Mouse (Mus musculus) neural tube, embryonic 12.5 days (tissue): Measurements from ENCODE around the gene Atp2a2. TPM values are rescaled to one million over a fixed set of nuclear protein-coding genes. Genes with fewer than 3 reads are reported as not detected.

ENCODE experiments used
- ATAC-seq: fragments of 200-750 bp; cut with Nextera tagmentation; 2 replicates; pipeline ENCODE4 v1.8.0; 2017; ENCODE audit warnings: low read depth, mild to moderate bottlenecking, moderate TSS enrichment, moderate library complexity; ENCODE audit not compliant: low FRiP score
- H3K27ac ChIP-seq: fragments of 300-500 bp; sonication (generic); 2 replicates; pipeline ENCODE4 v1.5.1; 2016
- H3K27me3 ChIP-seq: fragments of 300-500 bp; sonication (generic); replicated peaks from 2 replicates; pipeline ENCODE4 v1.6.1; 2016; ENCODE audit warnings: mild to moderate bottlenecking
- H3K36me3 ChIP-seq: fragments of 300-500 bp; sonication (generic); 2 replicates; pipeline ENCODE4 v1.6.1; 2016; ENCODE audit warnings: mild to moderate bottlenecking
- H3K4me1 ChIP-seq: fragments of 300-500 bp; sonication (generic); 2 replicates; pipeline ENCODE4 v1.6.1; 2016
- H3K4me2 ChIP-seq: fragments of 300-500 bp; sonication (generic); replicated peaks from 2 replicates; pipeline ENCODE4 v1.6.1; 2016; ENCODE audit warnings: mild to moderate bottlenecking
- H3K4me3 ChIP-seq: fragments of 300-500 bp; sonication (generic); 2 replicates; pipeline ENCODE4 v1.5.1; 2016
- H3K9ac ChIP-seq: fragments of 300-500 bp; sonication (generic); 2 replicates; pipeline ENCODE4 v1.6.1; 2016; ENCODE audit warnings: mild to moderate bottlenecking
- H3K9me3 ChIP-seq: fragments of 300-500 bp; sonication (generic); 2 replicates; pipeline ENCODE4 v1.6.1; 2016; ENCODE audit warnings: mild to moderate bottlenecking
- WGBS: fragments of 180-500 bp; shearing (Covaris S2); methylation state at CpG from one replicate; pipeline ENCODE4 v1.1.7; 2016; 5-methylcytosine and 5-hydroxymethylcytosine counted together
- polyA plus RNA-seq: library from polyadenylated mRNA; unstranded; fragments of >200 nt; fragmentation: Nextera tagmentation; extraction: Ambion mirVana; gene quantifications from 2 replicates; pipeline ENCODE4 v1.2.1, GENCODE M21; 2016

The Atp2a2 gene
- polyA plus RNA-seq, 1 experiment from 2014 or later, result 76.1 TPM

GRCm38 (mm10) chr5:122503760-122504119 is 1.7 kb upstream of the Atp2a2 start:
- 24% methylated on average over 4 of the region's 4 CpGs for WGBS
- no peak overlapping the region for H3K9ac ChIP-seq
- H3K9me3 ChIP-seq, result no peaks in the 10 kb centered on the region
- no peak overlapping the region for H3K4me3 ChIP-seq
- H3K27ac ChIP-seq, result no peak overlapping the region
- H3K36me3 ChIP-seq, result no peaks in the 10 kb centered on the region
- no peak for ATAC-seq
- H3K4me2 ChIP-seq, result no peak overlapping the region
- peaks cover 27% of the 10 kb centered on the region for H3K4me1 ChIP-seq
- H3K27me3 ChIP-seq, result no peaks in the 10 kb centered on the region

DNA sequence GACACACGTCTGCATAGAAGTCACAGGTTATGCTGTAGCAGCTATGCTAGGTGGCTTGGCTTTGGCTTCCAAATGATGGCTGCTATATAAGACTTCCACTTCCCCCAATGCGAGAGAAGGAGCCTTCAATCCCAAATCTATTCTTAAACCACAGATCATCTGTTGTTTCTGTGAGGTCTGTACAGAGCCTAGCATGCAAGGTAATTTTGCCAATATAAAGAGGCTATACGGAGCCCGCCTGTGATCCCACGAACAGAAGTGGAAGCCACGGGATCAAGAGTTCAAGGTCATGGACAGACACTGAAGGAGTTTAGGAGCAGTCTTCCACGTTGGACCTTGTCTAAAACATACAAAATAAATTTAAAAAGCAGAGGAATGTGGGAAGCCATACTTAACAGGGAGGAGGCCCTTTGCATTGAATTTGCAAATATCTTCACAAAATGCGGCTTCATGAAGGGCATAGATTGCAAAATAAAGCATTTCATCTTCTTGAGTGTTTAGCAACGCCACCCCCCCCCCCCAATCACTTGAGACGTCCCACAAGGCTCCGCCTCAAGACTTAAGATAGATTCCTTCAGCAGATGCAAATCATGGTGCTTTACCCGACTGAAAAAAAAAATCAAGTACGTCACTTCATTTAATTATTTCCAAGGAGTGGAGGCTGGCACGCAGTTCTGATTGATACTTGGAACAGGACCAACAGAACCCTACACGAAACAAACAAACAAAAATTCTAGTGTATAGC is 1.2 kb upstream of the Atp2a2 start:
- ATAC-seq, result no peak
- Histone ChIP-seq H3K4me3 (peak overlapping the region; percentile 94), H3K27me3 (no peaks in the 10 kb centered on the region), H3K36me3 (peaks cover 3% of the 10 kb centered on the region), H3K9ac (peak overlapping the region; percentile 73), H3K4me1 (peaks cover 30% of the 10 kb centered on the region), H3K4me2 (peak overlapping the region; percentile 73), H3K9me3 (no peaks in the 10 kb centered on the region), H3K27ac (peak overlapping the region; percentile 89)
- 40% methylated on average over 15 of the region's 15 CpGs for WGBS

- ATAC-seq, result peak; percentile 45
- Histone ChIP-seq H3K4me2 (peak overlapping the region; percentile 66), H3K9me3 (no peaks in the 10 kb centered on the region), H3K4me1 (peaks cover 36% of the 10 kb centered on the region), H3K27me3 (no peaks in the 10 kb centered on the region), H3K27ac (peak overlapping the region; percentile 99), H3K4me3 (peak overlapping the region; percentile 94), H3K9ac (peak overlapping the region; percentile 100), H3K36me3 (peaks cover 8% of the 10 kb centered on the region)
- under 1% methylated on average over 113 of the region's 113 CpGs for WGBS
Measured at GRCm38 (mm10) chr5:122501101-122502076, 636 bp downstream of the Atp2a2 start.

DNA sequence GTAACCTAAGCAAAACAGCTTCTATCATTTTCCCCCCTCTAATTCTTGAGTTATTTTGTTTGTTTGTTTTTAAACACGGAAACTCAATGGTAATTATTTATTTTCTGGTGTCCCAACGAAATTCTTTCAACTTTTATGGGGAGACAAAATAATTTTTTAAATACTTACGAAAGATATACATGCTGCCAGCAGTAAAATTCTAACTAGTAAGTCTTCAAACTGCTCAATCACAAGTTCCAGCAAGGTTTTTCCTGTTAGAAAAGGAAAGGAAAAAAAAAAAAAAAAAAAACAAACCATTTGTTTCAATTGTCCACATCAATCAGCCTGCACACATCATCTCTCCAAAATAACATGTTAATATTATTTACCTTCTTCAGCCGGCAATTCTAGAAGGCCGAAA is 1.5 kb downstream of the Atp2a2 start:
- Histone ChIP-seq H3K36me3 (peaks cover 14% of the 10 kb centered on the region), H3K4me1 (peaks cover 36% of the 10 kb centered on the region), H3K9ac (peak overlapping the region; percentile 100), H3K27me3 (no peaks in the 10 kb centered on the region), H3K9me3 (no peaks in the 10 kb centered on the region), H3K4me2 (peak overlapping the region; percentile 66), H3K4me3 (peak overlapping the region; percentile 94), H3K27ac (no peak overlapping the region)
- no peak for ATAC-seq
- WGBS, result 31% methylated on average over 5 of the region's 5 CpGs

DNA sequence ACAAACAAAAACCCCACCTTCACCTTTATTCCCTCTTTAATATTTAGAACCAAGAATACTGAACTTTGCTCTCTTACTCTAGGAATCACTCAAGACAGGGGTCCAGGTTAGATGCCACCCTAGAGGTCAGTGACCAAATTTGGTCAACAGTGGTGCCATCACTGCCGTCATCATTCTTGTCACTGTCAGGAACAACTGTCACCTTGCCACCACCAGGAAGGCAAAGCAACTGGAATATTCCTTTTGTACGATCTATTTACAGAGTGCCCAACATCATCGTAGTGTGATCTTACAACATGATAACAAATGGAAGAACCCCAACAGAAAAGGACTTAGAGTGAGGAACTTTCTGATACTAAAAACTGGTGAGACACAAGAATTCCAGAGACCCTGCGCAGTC is 1.9 kb downstream of the Atp2a2 start:
- Histone ChIP-seq H3K9me3 (no peaks in the 10 kb centered on the region), H3K27ac (no peak overlapping the region), H3K4me3 (peak overlapping the region; percentile 94), H3K4me2 (peak overlapping the region; percentile 66), H3K4me1 (peaks cover 36% of the 10 kb centered on the region), H3K27me3 (no peaks in the 10 kb centered on the region), H3K36me3 (peaks cover 15% of the 10 kb centered on the region), H3K9ac (0 out of 2 replicates have a peak overlapping the region, but pooled peaks have one; percentile 21)
- ATAC-seq, result no peak
- 57% methylated on average over 4 of the region's 4 CpGs for WGBS

GRCm38 (mm10) chr5:122498046-122498445 is 4.0 kb downstream of the Atp2a2 start:
- Histone ChIP-seq H3K4me2 (peak overlapping the region; percentile 28), H3K27me3 (no peaks in the 10 kb centered on the region), H3K36me3 (peaks cover 28% of the 10 kb centered on the region), H3K9me3 (no peaks in the 10 kb centered on the region), H3K4me1 (peaks cover 27% of the 10 kb centered on the region), H3K9ac (peak overlapping the region; percentile 35; the same call in 1 of the 2 replicates), H3K4me3 (no peak overlapping the region; the same call in 1 of the 2 replicates), H3K27ac (no peak overlapping the region)
- no peak for ATAC-seq
- WGBS, result 72% methylated on average over 2 of the region's 2 CpGs

DNA sequence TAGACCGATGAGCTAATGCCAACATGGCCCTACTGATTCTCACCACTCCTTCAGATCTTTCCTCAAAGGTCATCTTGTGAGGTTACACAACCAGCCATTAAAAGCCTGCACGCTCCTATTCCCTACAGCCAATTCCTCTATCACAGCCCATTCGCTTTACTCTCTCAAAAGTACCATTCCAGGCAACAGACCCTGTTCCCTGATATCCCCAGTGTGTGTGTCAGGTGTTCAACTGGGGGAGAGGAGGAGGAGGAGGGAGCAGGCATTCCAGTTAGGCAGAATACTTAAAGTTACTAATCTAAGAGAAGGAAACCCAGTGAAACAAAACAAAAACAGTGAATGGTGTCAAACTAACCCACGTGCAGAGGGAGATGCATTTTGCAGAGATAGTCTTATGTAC is 5.0 kb downstream of the Atp2a2 start:
- peaks cover 33% of the 10 kb centered on the region for H3K36me3 ChIP-seq
- H3K4me2 ChIP-seq, result no peak overlapping the region
- H3K9ac ChIP-seq, result no peak overlapping the region
- H3K9me3 ChIP-seq, result no peaks in the 10 kb centered on the region
- 88% methylated on average over 4 of the region's 4 CpGs for WGBS
- no peak for ATAC-seq
- H3K27ac ChIP-seq, result no peak overlapping the region
- peaks cover 23% of the 10 kb centered on the region for H3K4me1 ChIP-seq
- no peak overlapping the region for H3K4me3 ChIP-seq
- no peaks in the 10 kb centered on the region for H3K27me3 ChIP-seq

GRCm38 (mm10) chr5:122494449-122494848 is 7.6 kb downstream of the Atp2a2 start:
- Histone ChIP-seq H3K9ac (no peak overlapping the region), H3K4me3 (no peak overlapping the region), H3K27ac (no peak overlapping the region), H3K4me2 (no peak overlapping the region), H3K9me3 (no peaks in the 10 kb centered on the region), H3K36me3 (peaks cover 52% of the 10 kb centered on the region), H3K4me1 (peaks cover 13% of the 10 kb centered on the region), H3K27me3 (no peaks in the 10 kb centered on the region)
- 90% methylated on average over 1 of the region's 1 CpGs for WGBS
- no peak for ATAC-seq

DNA sequence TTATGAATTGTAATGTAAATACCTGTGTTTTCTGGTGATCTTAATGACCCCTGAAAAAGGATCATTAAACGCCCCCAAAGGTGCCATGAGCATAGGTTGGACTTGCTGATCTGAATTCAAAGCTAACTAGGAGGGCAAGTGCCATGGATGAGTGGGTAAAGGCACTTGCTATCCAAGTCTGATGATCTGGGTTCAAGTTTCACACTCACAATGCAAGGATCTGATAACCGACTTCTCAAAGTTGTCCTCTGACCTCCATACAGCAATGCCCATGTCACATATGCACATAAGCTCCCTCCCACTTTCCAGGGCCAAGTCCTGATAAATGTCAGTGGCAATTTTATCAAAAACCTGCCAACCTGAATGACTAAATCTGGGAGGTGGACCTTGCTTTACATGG is 9.0 kb downstream of the Atp2a2 start:
- H3K36me3 ChIP-seq, result peaks cover 61% of the 10 kb centered on the region
- no peaks in the 10 kb centered on the region for H3K27me3 ChIP-seq
- H3K4me3 ChIP-seq, result no peak overlapping the region
- WGBS, result 91% methylated on average over 2 of the region's 2 CpGs
- H3K9ac ChIP-seq, result no peak overlapping the region
- H3K27ac ChIP-seq, result no peak overlapping the region
- H3K9me3 ChIP-seq, result no peaks in the 10 kb centered on the region
- no peak overlapping the region for H3K4me2 ChIP-seq
- peaks cover 5% of the 10 kb centered on the region for H3K4me1 ChIP-seq
- ATAC-seq, result no peak

DNA sequence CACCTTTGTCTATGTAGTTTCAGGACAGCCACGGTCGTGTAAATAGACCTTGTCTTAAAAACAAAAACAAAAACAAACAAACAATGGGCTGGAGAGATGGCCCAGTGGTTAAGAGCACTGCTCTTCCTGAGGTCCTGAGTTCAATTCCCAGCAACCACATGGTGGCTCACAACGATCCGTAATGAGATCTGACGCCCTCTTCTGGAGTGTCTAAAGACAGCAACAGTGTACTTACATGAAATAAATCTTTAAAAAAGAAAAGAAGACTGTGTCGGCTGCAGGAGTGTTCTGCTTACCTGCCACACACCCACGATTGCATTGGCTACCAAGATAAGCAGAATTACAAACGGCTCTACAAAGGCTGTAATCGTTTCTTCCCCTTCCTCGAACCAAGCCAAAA is 10.6 kb downstream of the Atp2a2 start:
- Histone ChIP-seq H3K9me3 (no peaks in the 10 kb centered on the region), H3K27ac (no peak overlapping the region), H3K27me3 (no peaks in the 10 kb centered on the region), H3K9ac (no peak overlapping the region), H3K4me1 (no peaks in the 10 kb centered on the region), H3K36me3 (peaks cover 70% of the 10 kb centered on the region), H3K4me2 (no peak overlapping the region), H3K4me3 (no peak overlapping the region)
- WGBS, result 92% methylated on average over 10 of the region's 10 CpGs
- no peak for ATAC-seq

- 95% methylated on average over 2 of the region's 2 CpGs for WGBS
- H3K36me3 ChIP-seq, result peaks cover 72% of the 10 kb centered on the region
Measured at GRCm38 (mm10) chr5:122490148-122490547, 11.9 kb downstream of the Atp2a2 start.

GRCm38 (mm10) chr5:122487825-122488224 is 14.2 kb downstream of the Atp2a2 start:
- no peak overlapping the region for H3K4me3 ChIP-seq
- no peak overlapping the region for H3K9ac ChIP-seq
- no peaks in the 10 kb centered on the region for H3K27me3 ChIP-seq
- H3K9me3 ChIP-seq, result no peaks in the 10 kb centered on the region
- H3K4me2 ChIP-seq, result no peak overlapping the region
- H3K4me1 ChIP-seq, result no peaks in the 10 kb centered on the region
- ATAC-seq, result no peak
- WGBS, result 95% methylated on average over 6 of the region's 6 CpGs
- peaks cover 74% of the 10 kb centered on the region for H3K36me3 ChIP-seq
- H3K27ac ChIP-seq, result no peak overlapping the region

More at GRCm38 (mm10) chr5:122490148-122490547, 11.9 kb downstream of the Atp2a2 start:
- Histone ChIP-seq H3K4me3 (no peak overlapping the region), H3K9me3 (no peaks in the 10 kb centered on the region), H3K9ac (no peak overlapping the region), H3K27me3 (no peaks in the 10 kb centered on the region), H3K27ac (no peak overlapping the region), H3K4me1 (no peaks in the 10 kb centered on the region), H3K4me2 (no peak overlapping the region)
- no peak for ATAC-seq
